Mouse (Mus musculus) kidney, postnatal 0 days (tissue): ENCODE measurements around the gene 4930507D05Rik. TPM values are rescaled to one million over a fixed set of nuclear protein-coding genes. Genes with fewer than 3 reads are reported as not detected.
"Not testable (repeated sequence)": the region's sequence is repeated elsewhere in the genome, so short reads cannot be mapped to it uniquely, and the experiment has no call there.

ENCODE experiments used
- ATAC-seq: fragments of 200-750 bp; cut with Nextera tagmentation; replicated peaks from 2 replicates; pipeline ENCODE4 v1.8.0; 2017; ENCODE audit warnings: low read depth, moderate number of reproducible peaks, moderate TSS enrichment, moderate library complexity; ENCODE audit not compliant: low FRiP score
- DNase-seq: peaks from one replicate; pipeline ENCODE4 v3.0.0-alpha.2; 2016; ENCODE audit warnings: low spot score
- H3K27ac ChIP-seq: fragments of 300-500 bp; sonication (generic); 2 replicates; pipeline ENCODE4 v1.5.1; 2014; ENCODE audit warnings: mild to moderate bottlenecking
- H3K27me3 ChIP-seq: fragments of 300-500 bp; sonication (generic); 2 replicates; pipeline ENCODE4 v1.6.1; 2014; ENCODE audit warnings: low read length, mixed read lengths; ENCODE audit not compliant: insufficient read depth
- H3K36me3 ChIP-seq: fragments of 300-500 bp; sonication (generic); 2 replicates; pipeline ENCODE4 v1.6.1; 2014; ENCODE audit warnings: low read length, mixed read lengths; ENCODE audit not compliant: insufficient read depth
- H3K4me1 ChIP-seq: fragments of 300-500 bp; sonication (generic); replicated peaks from 2 replicates; pipeline ENCODE4 v1.6.1; 2014; ENCODE audit warnings: antibody characterized with exemption, low read length, mixed read lengths; ENCODE audit not compliant: insufficient read depth
- H3K4me2 ChIP-seq: fragments of 300-500 bp; sonication (generic); 2 replicates; pipeline ENCODE4 v1.6.1; 2014; ENCODE audit warnings: mild to moderate bottlenecking, low read length, moderate library complexity, mixed read lengths
- H3K4me3 ChIP-seq: fragments of 300-500 bp; sonication (generic); replicated peaks from 2 replicates; pipeline ENCODE4 v1.5.1; 2014; ENCODE audit warnings: low read depth, low read length
- H3K9ac ChIP-seq: fragments of 300-500 bp; sonication (generic); 2 replicates; pipeline ENCODE4 v1.6.1; 2014; ENCODE audit warnings: low read depth, low read length
- H3K9me3 ChIP-seq: fragments of 300-500 bp; sonication (generic); replicated peaks from 2 replicates; pipeline ENCODE4 v1.6.1; 2016; ENCODE audit warnings: low read length, inconsistent platforms, mixed read lengths
- CTCF ChIP-seq: IDR thresholded peaks from 2 replicates; pipeline ENCODE4 v1.5.1; 2016; ENCODE audit warnings: antibody characterized with exemption, low read depth, mild to moderate bottlenecking, moderate library complexity
- WGBS: fragments of 180-500 bp; shearing (Covaris S2); extraction: QIAGEN DNeasy Blood & Tissue Kit; methylation state at CpG from one replicate; pipeline ENCODE4 v1.1.7; 2014; 5-methylcytosine and 5-hydroxymethylcytosine counted together
- polyA plus RNA-seq: library from polyadenylated mRNA; unstranded; fragments of >200 nt; fragmentation: Nextera tagmentation; extraction: Ambion mirVana; gene quantifications from 2 replicates; pipeline ENCODE4 v1.2.1, GENCODE M21; 2015

4930507D05Rik gene
- polyA plus RNA-seq, 1 experiment from 2014 or later = 0.53 TPM

DNA sequence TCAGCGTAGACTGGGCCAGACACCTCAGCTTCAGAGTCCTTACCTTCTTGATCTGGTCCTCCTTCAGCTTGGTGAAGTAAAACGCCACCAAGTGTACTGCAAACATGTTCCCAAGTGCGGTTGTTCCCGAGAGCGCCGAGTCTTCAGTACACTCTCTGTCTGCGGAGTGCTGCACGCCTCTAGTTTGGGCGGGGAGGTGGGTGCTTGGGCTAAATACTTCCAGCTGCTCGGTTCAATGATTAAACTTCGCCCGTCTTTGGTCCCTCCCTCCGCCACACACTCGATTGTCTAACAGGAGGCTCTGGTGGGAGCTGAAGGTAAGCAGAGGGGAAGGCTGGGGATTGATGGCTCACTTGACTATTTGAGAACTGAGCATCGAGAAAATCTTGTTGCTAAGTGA, 27.0 kb upstream of the 4930507D05Rik start, which contains the start of gene Hkdc1:
Gene Hkdc1, minus strand, starts transcription at position 237 of the 400 bp plus-strand sequence.
- WGBS = 40% methylated on average over 15 of the region's 15 CpGs
- H3K27me3 ChIP-seq = no peaks in the 10 kb centered on the region
- H3K27ac ChIP-seq = no peak within 1 kb of the TSS
- no peaks in the 10 kb centered on the region for H3K4me1 ChIP-seq
- H3K4me2 ChIP-seq = peak within 1 kb of the TSS; percentile 2; the same call in 1 of the 2 replicates
- no peak for DNase-seq
- no peaks in the 10 kb centered on the region for H3K9me3 ChIP-seq
- TF ChIP-seq CTCF = no peak
- ATAC-seq = no peak
- H3K36me3 ChIP-seq = no peaks in the 10 kb centered on the region
- H3K4me3 ChIP-seq = no peak within 1 kb of the TSS
- no peak within 1 kb of the TSS for H3K9ac ChIP-seq

DNA sequence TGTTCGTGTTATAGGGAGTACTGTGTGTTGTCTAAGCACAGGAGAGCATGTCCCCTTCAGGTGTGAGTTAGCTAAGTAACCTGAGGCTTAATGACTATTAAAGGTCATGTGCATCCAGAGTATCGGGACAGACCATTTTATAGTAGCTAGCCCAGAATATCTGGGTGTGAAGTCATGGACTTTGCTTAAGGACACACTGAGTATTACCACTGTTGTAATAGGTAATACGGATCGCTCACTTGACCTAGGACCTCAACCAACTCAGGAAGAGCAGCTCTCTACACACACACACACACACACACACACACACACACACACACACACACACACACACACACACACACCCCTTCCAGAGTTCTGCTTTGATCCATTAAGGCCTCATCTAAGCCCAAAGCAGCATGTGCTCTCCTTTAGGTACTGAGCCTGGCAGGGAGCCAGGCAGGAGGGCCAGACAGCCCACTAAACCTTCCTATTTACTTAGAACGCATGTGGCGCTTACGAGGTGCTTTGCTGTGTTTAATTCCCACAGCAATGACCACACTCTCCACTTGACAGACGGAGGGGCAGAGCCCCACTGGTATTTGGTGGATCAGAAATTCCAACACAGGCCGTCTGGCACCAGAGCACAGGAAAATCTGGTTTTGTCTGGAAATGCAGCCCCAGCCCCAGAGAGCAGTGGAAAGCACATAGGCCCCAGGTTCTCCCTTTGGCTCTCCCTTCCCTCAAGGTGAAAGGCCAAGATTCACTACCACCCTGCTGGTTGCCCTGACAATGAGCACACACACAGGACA, 24.0 kb upstream of the 4930507D05Rik start:
- no peak for TF ChIP-seq CTCF
- Histone ChIP-seq H3K4me3 (no peak overlapping the region), H3K36me3 (peaks cover 23% of the 10 kb centered on the region), H3K9ac (no peak overlapping the region), H3K4me2 (no peak overlapping the region), H3K27ac (0 out of 2 replicates have a peak overlapping the region, but pooled peaks have one; percentile 3), H3K4me1 (no peaks in the 10 kb centered on the region), H3K9me3 (no peaks in the 10 kb centered on the region), H3K27me3 (no peaks in the 10 kb centered on the region)
- no peak for DNase-seq
- ATAC-seq = 0 out of 2 replicates have a peak, but pooled peaks have one; percentile 22
- 40% methylated on average over 9 of the region's 9 CpGs for WGBS

DNA sequence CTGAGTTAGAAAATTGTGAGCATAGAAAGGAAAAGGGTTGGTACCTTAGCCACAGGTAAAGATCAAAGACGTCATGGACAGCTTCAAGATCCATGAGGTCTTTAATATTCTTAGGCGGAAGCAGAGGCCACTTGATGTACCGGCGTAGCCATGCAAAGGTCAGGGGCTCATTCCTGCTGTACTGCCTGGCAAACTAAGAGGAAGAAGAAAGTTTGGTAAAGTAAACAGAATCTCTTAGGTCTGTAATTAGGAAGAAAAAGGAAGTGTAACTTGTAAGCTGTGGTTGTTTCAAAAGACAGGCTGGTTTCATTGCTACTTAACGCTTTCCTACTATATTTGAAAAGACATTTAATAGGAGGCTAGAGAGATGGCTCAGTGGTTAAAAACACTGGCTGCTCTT, 18.9 kb upstream of the 4930507D05Rik start:
- Histone ChIP-seq H3K27ac (no peak overlapping the region), H3K27me3 (no peaks in the 10 kb centered on the region), H3K4me3 (no peak overlapping the region), H3K9me3 (no peaks in the 10 kb centered on the region), H3K9ac (no peak overlapping the region), H3K4me2 (no peak overlapping the region), H3K4me1 (no peaks in the 10 kb centered on the region), H3K36me3 (peaks cover 69% of the 10 kb centered on the region)
- 95% methylated on average over 5 of the region's 5 CpGs for WGBS
- no peak for TF ChIP-seq CTCF
- DNase-seq = no peak
- ATAC-seq = no peak

GRCm38 (mm10) chr10:62450280-62450640, 971 bp downstream of the 4930507D05Rik start:
- H3K4me2 ChIP-seq = peak overlapping the region; percentile 74
- no peaks in the 10 kb centered on the region for H3K27me3 ChIP-seq
- H3K9me3 ChIP-seq = no peaks in the 10 kb centered on the region
- H3K9ac ChIP-seq = peak overlapping the region; percentile 94
- DNase-seq = no peak
- peaks cover 13% of the 10 kb centered on the region for H3K4me1 ChIP-seq
- TF ChIP-seq CTCF = no peak
- peak; percentile 27; the same call in 1 of the 2 replicates for ATAC-seq
- 44% methylated on average over 18 of the region's 18 CpGs for WGBS
- peak overlapping the region; percentile 89 for H3K27ac ChIP-seq
- peak overlapping the region; percentile 92 for H3K4me3 ChIP-seq
- H3K36me3 ChIP-seq = peaks cover 20% of the 10 kb centered on the region

DNA sequence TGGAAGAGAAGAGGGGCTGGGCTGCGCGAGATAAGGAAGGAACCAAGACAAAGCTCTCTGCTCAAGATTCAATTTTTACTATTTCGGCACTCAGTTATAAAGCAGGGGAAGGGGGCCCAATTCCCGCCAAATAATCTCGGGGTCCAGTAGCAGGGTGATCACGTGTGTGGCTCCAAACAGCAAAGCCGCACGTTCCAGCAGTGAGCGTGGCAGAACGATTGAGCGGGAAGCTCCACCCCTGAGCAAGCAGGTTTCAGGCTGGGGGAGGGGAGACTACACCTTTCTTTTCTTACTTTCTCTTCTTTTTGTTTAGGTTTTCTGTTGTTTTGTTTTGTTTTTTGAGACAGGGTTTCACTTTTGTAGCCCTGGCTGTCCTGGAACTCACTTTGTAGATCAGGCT, 2.7 kb downstream of the 4930507D05Rik start:
- H3K27me3 ChIP-seq, H3K4me2 ChIP-seq, H3K9me3 ChIP-seq, H3K4me3 ChIP-seq, H3K9ac ChIP-seq, DNase-seq, H3K27ac ChIP-seq, ATAC-seq: not testable (repeated sequence)
- H3K4me1 ChIP-seq = peaks cover 13% of the 10 kb centered on the region
- 70% methylated on average over 11 of the region's 11 CpGs for WGBS
- peaks cover 20% of the 10 kb centered on the region; the same call in 1 of the 2 replicates for H3K36me3 ChIP-seq

DNA sequence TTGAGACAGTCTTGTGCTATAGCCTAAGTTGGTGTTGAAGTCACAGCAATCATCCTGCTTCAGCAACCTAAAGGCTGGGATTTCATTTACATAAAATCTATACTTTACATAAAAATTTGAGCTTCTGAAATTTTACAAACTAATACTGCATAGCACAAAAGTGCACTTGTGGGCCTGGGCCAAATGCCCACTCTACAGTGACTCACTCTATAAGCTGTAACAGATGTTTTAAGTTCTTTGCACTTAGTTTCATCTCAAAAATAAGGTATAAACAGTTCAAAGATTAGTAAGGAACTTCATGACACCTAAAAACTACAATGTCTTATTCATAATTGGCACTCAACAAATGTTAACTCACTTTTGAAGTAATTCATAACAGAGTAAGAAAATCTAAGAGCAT, 12.0 kb downstream of the 4930507D05Rik start:
- no peak overlapping the region for H3K4me3 ChIP-seq
- H3K36me3 ChIP-seq = peaks cover 32% of the 10 kb centered on the region
- no peak overlapping the region for H3K27ac ChIP-seq

More for the DNA sequence above, 12.0 kb downstream of the 4930507D05Rik start:
- TF ChIP-seq CTCF = no peak
- Histone ChIP-seq H3K4me1 (no peaks in the 10 kb centered on the region), H3K9ac (no peak overlapping the region), H3K4me2 (no peak overlapping the region), H3K27me3 (no peaks in the 10 kb centered on the region), H3K9me3 (no peaks in the 10 kb centered on the region)
- no peak for DNase-seq
- no peak for ATAC-seq
